Mouse (Mus musculus) WW6 (cell line): ENCODE results near the gene Olfr891.
"Not testable (repeated sequence)": the region's sequence is repeated elsewhere in the genome, so short reads cannot be mapped to it uniquely, and the experiment has no call there.

ENCODE experiments used
- DNase-seq: peaks from one replicate; pipeline ENCODE4 v3.0.0-alpha.2; 2013; ENCODE audit warnings: low read depth, low spot score

The Olfr891 gene

GRCm38 (mm10) chr9:38180721-38181120 is at the start of gene Olfr891:
Gene Olfr891 (minus strand): TSS chr9:38180821.
- no peak for DNase-seq

- DNase-seq: no peak
These were observed 37.1 kb upstream of the Olfr891 start, which contains the start of gene Olfr894 for GRCm38 (mm10) chr9:38217755-38218154. Gene Olfr894 (plus strand): TSS chr9:38218055.

GRCm38 (mm10) chr9:38208065-38208464 is 27.4 kb upstream of the Olfr891 start, which contains the start of gene Olfr893:
Gene Olfr893 (plus strand): TSS chr9:38208365.
- no peak for DNase-seq

GRCm38 (mm10) chr9:38168341-38168740 is 12.3 kb downstream of the Olfr891 start:
- DNase-seq: not testable (repeated sequence)

GRCm38 (mm10) chr9:38142217-38142616 is 38.4 kb downstream of the Olfr891 start, which contains the start of gene Olfr890:
Gene Olfr890 (plus strand): TSS chr9:38142517.
- DNase-seq: no peak
